Mouse (Mus musculus): Measurements from ENCODE around the gene Fam166a. TPM values are rescaled to one million over a fixed set of nuclear protein-coding genes. Genes with fewer than 3 reads are reported as not detected.

The Fam166a gene
- polyA plus RNA-seq, 1 experiment from 2014 or later = 0.62 TPM

DNA sequence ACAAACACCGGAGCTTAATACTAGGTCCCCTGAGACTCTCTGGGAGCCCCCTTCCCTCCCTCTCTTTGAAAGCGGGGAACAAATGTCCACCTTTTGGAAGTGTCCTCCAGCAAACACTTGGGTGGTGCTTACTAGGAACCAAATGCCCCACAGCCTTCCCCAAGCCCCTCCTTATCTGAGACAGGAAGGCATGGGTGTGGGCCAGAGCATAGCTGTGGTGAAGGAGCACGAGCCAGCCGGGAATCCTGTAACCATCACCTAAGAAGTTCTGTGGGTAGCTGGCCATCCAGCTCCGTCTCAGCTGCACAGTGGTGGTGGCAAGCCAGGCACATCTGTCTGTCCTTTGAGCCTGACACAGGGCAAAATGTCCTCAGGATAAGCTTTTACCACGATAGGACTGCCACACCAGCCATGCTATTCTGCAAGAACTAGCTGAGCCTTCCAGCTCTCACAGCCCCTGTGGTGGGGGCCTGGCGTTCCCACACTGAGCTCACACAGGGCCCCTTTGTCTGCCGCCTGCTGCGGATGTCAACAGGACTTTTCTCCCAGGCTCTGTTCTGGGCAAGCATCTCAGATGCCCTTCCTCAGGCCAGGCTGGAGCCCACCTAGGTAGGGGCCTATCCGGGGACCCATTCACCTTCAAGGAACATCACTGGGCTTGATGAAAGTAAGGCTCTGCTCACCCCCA is 40.1 kb upstream of the Fam166a start:
- no peaks in the 10 kb centered on the region for H3K9me3 ChIP-seq (replicated peaks)
- peaks cover 44% of the 10 kb centered on the region for H3K27me3 ChIP-seq (ENCODE audit: low read depth, poor library complexity, severe bottlenecking)
- peak; percentile 38 for DNase-seq (ENCODE audit: low spot score)
- 27% methylated on average over 10 of the region's 10 CpGs for WGBS
- H3K4me1 ChIP-seq = peaks cover 88% of the 10 kb centered on the region
- H3K27ac ChIP-seq (replicated peaks) = peak overlapping the region; percentile 96
- peaks cover 5% of the 10 kb centered on the region for H3K36me3 ChIP-seq
- H3K4me3 ChIP-seq = peak overlapping the region; percentile 90

GRCm38 (mm10) chr2:25179566-25180217 is 38.9 kb upstream of the Fam166a start:
- WGBS = 49% methylated on average over 15 of the region's 15 CpGs
- Histone ChIP-seq H3K4me3 (peak overlapping the region; percentile 90), H3K9me3 (replicated peaks) (no peaks in the 10 kb centered on the region), H3K27me3 (ENCODE audit: low read depth, poor library complexity, severe bottlenecking) (peaks cover 44% of the 10 kb centered on the region), H3K27ac (replicated peaks) (peak overlapping the region; percentile 96), H3K36me3 (peaks cover 18% of the 10 kb centered on the region), H3K4me1 (peaks cover 89% of the 10 kb centered on the region)
- no peak for DNase-seq (ENCODE audit: low spot score)

DNA sequence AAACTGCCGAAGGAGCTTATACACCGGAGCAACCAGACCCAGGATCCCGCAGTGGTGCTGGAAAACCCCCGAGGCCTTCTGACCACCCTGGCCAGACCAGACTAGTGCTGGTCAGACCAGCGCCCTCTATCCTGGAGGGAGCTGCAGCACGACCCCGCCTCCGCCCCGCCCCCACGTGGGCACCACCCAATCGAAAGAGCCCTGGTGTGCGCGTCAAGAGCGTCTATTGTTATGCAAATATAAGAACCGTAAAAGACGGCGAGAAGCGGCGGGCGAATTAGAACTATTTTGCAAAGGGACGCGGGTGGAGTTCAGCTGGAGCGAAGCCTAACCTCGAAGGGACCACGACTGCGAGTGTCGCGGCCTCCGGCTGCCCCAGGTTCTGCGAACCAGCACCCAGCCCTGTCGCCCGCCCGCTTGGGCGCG is 38.1 kb upstream of the Fam166a start, which contains the start of gene Nrarp:
Gene Nrarp (plus strand): TSS at position 281 of the 426 bp plus-strand sequence.
- H3K4me1 ChIP-seq = peaks cover 89% of the 10 kb centered on the region
- peaks cover 20% of the 10 kb centered on the region for H3K36me3 ChIP-seq
- H3K27me3 ChIP-seq (ENCODE audit: low read depth, poor library complexity, severe bottlenecking) = peaks cover 43% of the 10 kb centered on the region
- no peaks in the 10 kb centered on the region for H3K9me3 ChIP-seq (replicated peaks)
- H3K27ac ChIP-seq (replicated peaks) = peak within 1 kb of the TSS; percentile 96
- peak within 1 kb of the TSS; percentile 90 for H3K4me3 ChIP-seq
- WGBS = under 1% methylated on average over 35 of the region's 35 CpGs
- DNase-seq (ENCODE audit: low spot score) = peak; percentile 98

DNA sequence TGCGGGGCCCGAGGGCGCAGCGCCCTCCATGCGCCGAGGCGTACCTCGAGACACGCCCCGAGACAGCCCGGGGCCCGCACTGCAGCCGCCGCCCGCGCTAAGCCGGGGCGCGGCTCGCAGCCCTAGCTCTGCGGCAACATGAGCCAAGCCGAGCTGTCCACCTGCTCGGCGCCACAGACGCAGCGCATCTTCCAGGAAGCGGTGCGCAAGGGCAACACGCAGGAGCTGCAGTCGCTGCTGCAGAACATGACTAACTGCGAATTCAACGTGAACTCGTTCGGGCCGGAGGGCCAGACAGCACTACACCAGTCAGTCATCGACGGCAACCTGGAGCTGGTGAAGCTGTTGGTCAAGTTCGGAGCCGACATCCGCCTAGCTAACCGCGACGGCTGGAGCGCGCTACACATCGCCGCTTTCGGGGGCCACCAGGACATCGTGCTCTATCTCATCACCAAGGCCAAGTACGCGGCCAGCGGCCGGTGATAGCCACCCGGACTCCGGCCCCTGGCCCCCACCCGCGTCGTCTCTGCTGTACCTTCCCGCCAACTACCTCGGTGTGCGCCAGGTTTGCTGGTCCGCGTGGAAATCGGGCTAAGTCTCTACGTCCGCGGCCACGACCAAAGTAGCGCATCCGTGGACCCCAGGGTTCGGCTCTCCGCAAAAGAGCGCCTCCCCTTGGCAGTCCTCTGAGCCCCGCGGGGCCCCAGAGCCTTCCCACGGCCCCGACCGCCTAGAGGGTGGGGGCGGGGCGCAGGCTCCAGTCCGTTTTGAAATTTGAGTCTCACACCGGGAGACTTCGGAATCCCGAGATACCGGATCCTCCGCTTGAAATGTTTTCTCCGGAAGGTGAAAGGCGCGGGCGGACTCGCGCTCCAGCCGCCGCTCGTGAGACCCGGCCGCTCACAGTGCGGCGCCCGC is 37.3 kb upstream of the Fam166a start:
- WGBS = under 1% methylated on average over 100 of the region's 100 CpGs
- Histone ChIP-seq H3K4me3 (peak overlapping the region; percentile 90), H3K4me1 (peaks cover 89% of the 10 kb centered on the region), H3K9me3 (replicated peaks) (no peaks in the 10 kb centered on the region), H3K36me3 (peaks cover 20% of the 10 kb centered on the region), H3K27me3 (ENCODE audit: low read depth, poor library complexity, severe bottlenecking) (peaks cover 36% of the 10 kb centered on the region), H3K27ac (replicated peaks) (peak overlapping the region; percentile 96)
- DNase-seq (ENCODE audit: low spot score) = peak; percentile 81

DNA sequence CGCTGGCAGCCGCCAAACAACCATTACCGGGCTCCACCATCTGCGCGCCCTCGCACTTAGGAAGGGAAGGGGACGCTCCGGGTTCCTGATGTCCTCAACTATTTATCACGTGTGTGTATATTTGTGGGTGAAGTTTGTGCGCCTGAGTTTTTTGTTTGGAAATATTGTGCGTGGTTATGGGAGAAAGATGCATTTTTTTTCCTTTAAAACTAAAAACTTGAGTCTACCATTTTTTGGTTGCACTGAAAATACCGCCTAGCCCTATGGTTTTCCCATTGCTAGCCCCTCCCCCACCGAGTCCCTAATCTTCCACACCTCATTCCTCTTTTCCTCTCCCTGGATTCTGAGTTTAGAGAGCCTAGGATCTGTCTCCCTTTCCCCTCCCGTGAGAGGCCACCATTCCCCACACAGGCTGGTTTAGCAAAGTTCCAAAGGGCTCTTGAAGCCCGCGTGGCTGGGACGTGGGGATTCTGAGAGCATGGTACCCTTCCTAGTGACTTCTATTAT is 36.6 kb upstream of the Fam166a start:
- DNase-seq (ENCODE audit: low spot score) = peak; percentile 42
- Histone ChIP-seq H3K9me3 (replicated peaks) (no peaks in the 10 kb centered on the region), H3K27ac (replicated peaks) (peak overlapping the region; percentile 96), H3K27me3 (ENCODE audit: low read depth, poor library complexity, severe bottlenecking) (peaks cover 32% of the 10 kb centered on the region), H3K36me3 (peaks cover 20% of the 10 kb centered on the region), H3K4me3 (peak overlapping the region; percentile 90), H3K4me1 (peaks cover 89% of the 10 kb centered on the region)
- WGBS = under 1% methylated on average over 17 of the region's 17 CpGs

GRCm38 (mm10) chr2:25182664-25183063 is 35.9 kb upstream of the Fam166a start:
- WGBS = 10% methylated on average over 6 of the region's 6 CpGs
- Histone ChIP-seq H3K4me3 (peak overlapping the region; percentile 90), H3K27me3 (ENCODE audit: low read depth, poor library complexity, severe bottlenecking) (peaks cover 34% of the 10 kb centered on the region), H3K27ac (replicated peaks) (peak overlapping the region; percentile 96), H3K4me1 (peaks cover 84% of the 10 kb centered on the region), H3K36me3 (peaks cover 20% of the 10 kb centered on the region), H3K9me3 (replicated peaks) (no peaks in the 10 kb centered on the region)
- DNase-seq (ENCODE audit: low spot score) = peak; percentile 37

- 77% methylated on average over 2 of the region's 2 CpGs for WGBS
- H3K27ac ChIP-seq (replicated peaks) = peak overlapping the region; percentile 96
- H3K27me3 ChIP-seq (ENCODE audit: low read depth, poor library complexity, severe bottlenecking) = peaks cover 28% of the 10 kb centered on the region
- DNase-seq (ENCODE audit: low spot score) = no peak
- H3K36me3 ChIP-seq = peaks cover 20% of the 10 kb centered on the region
- H3K4me3 ChIP-seq = peak overlapping the region; percentile 90
- peaks cover 78% of the 10 kb centered on the region for H3K4me1 ChIP-seq
- no peaks in the 10 kb centered on the region for H3K9me3 ChIP-seq (replicated peaks)
These were observed 35.2 kb upstream of the Fam166a start for GRCm38 (mm10) chr2:25183336-25183735.

DNA sequence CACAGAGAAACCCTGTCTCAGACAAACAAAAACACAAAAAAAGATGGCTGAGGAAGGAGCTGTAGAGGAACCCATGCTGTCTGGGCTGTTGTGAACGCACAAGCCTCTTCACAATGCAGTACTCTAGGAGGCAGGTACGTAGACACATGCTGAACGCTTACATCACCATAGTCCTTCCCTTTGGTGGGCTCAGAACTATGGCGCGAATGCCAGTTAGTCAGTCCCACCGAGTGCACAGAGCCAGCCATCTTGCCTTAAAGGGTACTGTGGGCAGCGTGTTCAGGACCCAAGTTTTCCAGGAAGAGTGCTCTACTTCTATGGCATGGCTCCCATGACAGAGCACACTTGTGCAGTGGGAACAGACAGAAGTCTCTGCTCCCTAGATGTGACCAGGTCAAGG is 34.0 kb upstream of the Fam166a start:
- H3K4me1 ChIP-seq = peaks cover 66% of the 10 kb centered on the region
- no peaks in the 10 kb centered on the region for H3K9me3 ChIP-seq (replicated peaks)
- peaks cover 17% of the 10 kb centered on the region for H3K27me3 ChIP-seq (ENCODE audit: low read depth, poor library complexity, severe bottlenecking)
- H3K36me3 ChIP-seq = peaks cover 20% of the 10 kb centered on the region
- no peak for DNase-seq (ENCODE audit: low spot score)
- peak overlapping the region; percentile 90 for H3K4me3 ChIP-seq
- H3K27ac ChIP-seq (replicated peaks) = peak overlapping the region; percentile 97
- WGBS = 93% methylated on average over 7 of the region's 7 CpGs

GRCm38 (mm10) chr2:25185625-25186574 is 32.6 kb upstream of the Fam166a start:
- peak overlapping the region; percentile 90 for H3K4me3 ChIP-seq
- WGBS = 0% methylated on average over 64 of the region's 64 CpGs
- peak overlapping the region; percentile 97 for H3K27ac ChIP-seq (replicated peaks)
- H3K36me3 ChIP-seq = peaks cover 20% of the 10 kb centered on the region
- no peaks in the 10 kb centered on the region for H3K9me3 ChIP-seq (replicated peaks)
- DNase-seq (ENCODE audit: low spot score) = peak; percentile 96
- H3K27me3 ChIP-seq (ENCODE audit: low read depth, poor library complexity, severe bottlenecking) = peaks cover 10% of the 10 kb centered on the region; the same call in 1 of the 2 replicates
- peaks cover 53% of the 10 kb centered on the region for H3K4me1 ChIP-seq

DNA sequence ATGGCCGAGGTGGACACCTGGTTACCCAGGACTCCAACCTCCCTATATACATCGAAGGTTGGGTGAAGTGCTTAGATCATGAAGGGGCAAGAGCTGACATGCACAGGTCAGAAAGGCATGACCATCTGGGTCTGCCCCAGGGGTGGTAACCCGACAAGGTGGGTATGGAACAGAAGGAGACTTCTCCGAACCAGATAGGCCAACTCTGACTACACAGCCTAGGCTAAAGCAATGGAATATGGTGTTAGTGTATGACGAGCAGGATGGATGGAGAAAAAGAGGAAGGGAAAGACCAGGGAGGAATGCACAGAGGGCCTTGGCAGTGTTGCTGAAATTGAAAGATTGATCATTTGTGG is 32.0 kb upstream of the Fam166a start:
- WGBS = 28% methylated on average over 5 of the region's 5 CpGs
- Histone ChIP-seq H3K4me3 (peak overlapping the region; percentile 90), H3K27ac (replicated peaks) (peak overlapping the region; percentile 97), H3K36me3 (peaks cover 20% of the 10 kb centered on the region), H3K27me3 (ENCODE audit: low read depth, poor library complexity, severe bottlenecking) (peaks cover 10% of the 10 kb centered on the region; the same call in 1 of the 2 replicates), H3K4me1 (peaks cover 48% of the 10 kb centered on the region), H3K9me3 (replicated peaks) (no peaks in the 10 kb centered on the region)
- no peak for DNase-seq (ENCODE audit: low spot score)

GRCm38 (mm10) chr2:25187841-25188240 is 30.7 kb upstream of the Fam166a start:
- no peaks in the 10 kb centered on the region for H3K9me3 ChIP-seq (replicated peaks)
- H3K36me3 ChIP-seq = peaks cover 20% of the 10 kb centered on the region
- H3K27ac ChIP-seq (replicated peaks) = no peak overlapping the region
- H3K27me3 ChIP-seq (ENCODE audit: low read depth, poor library complexity, severe bottlenecking) = peaks cover 10% of the 10 kb centered on the region; the same call in 1 of the 2 replicates
- H3K4me3 ChIP-seq = no peak overlapping the region
- no peak for DNase-seq (ENCODE audit: low spot score)
- peaks cover 43% of the 10 kb centered on the region for H3K4me1 ChIP-seq
- 88% methylated on average over 6 of the region's 6 CpGs for WGBS

Measured in midbrain, embryonic 10.5 days (tissue).